Mouse (Mus musculus): ENCODE results near the gene Ptprd. TPM values are rescaled to one million over a fixed set of nuclear protein-coding genes. Genes with fewer than 3 reads are reported as not detected.
"Not testable (repeated sequence)": the region's sequence is repeated elsewhere in the genome, so short reads cannot be mapped to it uniquely, and the experiment has no call there.

The Ptprd gene
- polyA plus RNA-seq, 1 experiment, result not detected

DNA sequence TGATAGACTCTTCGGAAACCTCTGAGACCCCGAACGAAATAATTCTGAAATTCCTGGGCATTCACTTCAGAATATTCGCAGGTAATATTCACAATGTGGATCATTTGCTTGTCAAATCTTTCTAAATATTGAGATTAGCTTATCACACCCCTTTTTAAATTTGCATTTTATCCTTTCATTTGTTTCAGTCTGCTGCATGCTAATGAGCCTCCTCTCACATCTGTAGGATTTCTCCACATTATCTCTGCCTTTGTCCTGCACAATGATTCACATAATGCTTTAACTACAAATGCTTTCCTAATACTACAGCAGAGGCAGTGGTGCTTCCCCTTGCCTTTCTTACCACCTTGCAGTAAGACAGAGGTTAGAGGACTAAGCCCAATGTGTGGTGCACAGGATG, 229.7 kb downstream of the Ptprd start:
- Histone ChIP-seq H3K4me1 (no peaks in the 10 kb centered on the region), H3K4me3 (replicated peaks) (no peak overlapping the region), H3K36me3 (replicated peaks; ENCODE audit: low read length) (no peaks in the 10 kb centered on the region), H3K27me3 (replicated peaks) (no peaks in the 10 kb centered on the region), H3K9me3 (no peaks in the 10 kb centered on the region)
- TF ChIP-seq GATA1 (IDR thresholded peaks at IDR 0.05; ENCODE audit: borderline replicate concordance, low read length) (no peak), FLI1 (IDR thresholded peaks at IDR 0.05; ENCODE audit: low read length) (no peak)

DNA sequence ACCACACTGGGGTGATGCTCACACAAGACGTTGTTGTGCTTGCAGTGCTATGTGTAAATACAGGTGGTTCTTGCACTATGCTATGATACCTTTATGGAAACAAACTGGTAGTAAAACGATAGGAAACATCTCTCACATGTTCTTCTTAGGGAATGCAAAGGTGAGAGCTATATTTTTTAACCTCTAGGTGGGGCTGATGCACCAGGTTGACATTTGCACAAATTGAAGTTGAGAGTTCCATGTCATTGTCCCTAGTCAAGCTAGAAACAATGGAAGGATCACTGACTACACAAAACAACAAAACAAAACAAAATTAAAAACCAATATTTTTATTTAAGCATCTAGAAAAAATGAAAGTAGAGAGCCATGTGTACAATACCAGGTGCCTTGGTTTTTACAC, 250.1 kb downstream of the Ptprd start:
- Histone ChIP-seq H3K4me3 (replicated peaks) (no peak overlapping the region), H3K36me3 (replicated peaks; ENCODE audit: low read length) (no peaks in the 10 kb centered on the region), H3K27me3 (replicated peaks) (no peaks in the 10 kb centered on the region), H3K9me3 (no peaks in the 10 kb centered on the region), H3K4me1 (no peaks in the 10 kb centered on the region)
- no peak for TF ChIP-seq FLI1 (IDR thresholded peaks at IDR 0.05; ENCODE audit: low read length)
- TF ChIP-seq GATA1 (IDR thresholded peaks at IDR 0.05; ENCODE audit: borderline replicate concordance, low read length), result no peak

DNA sequence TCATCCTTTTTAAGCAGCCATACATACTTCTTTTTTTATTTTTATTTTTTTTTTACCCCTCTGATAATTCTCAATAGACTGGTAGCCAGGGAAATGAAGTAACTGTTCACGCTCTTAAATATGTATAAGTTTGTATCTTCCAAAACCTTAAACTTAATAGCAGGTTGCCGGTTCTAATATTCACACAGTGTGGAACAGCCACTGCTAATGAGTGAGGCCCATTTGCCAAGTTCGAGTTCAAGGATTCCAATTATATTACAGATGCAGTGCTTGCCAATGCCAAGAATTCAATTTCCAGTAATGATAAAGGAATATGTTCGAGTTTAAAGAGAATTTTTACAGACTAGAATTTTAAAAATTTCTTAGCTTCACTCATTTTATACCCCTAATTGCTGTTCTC, 322.3 kb downstream of the Ptprd start:
- no peaks in the 10 kb centered on the region for H3K9me3 ChIP-seq

DNA sequence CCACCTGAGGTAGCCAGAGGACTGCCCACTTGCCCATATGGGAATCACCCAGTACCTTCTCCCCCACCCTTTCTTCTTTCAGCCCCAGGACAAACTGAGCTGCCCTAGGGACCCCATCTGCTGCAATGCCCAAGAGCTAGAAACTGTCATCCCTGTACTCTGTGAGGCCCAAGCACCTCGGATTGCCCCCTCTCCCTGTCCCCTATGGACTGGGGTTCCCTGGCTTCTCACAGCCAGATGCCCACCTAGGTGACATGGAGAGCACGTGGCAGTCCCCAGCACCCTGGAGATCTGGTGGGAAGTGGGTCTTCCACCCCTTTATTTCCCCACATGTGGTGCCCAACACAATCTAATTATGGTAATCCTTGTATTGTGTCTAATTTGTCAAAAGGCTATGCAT, 331.5 kb downstream of the Ptprd start:
- Histone ChIP-seq H3K4me1 (no peaks in the 10 kb centered on the region), H3K27me3 (replicated peaks) (no peaks in the 10 kb centered on the region)
- TF ChIP-seq FLI1 (IDR thresholded peaks at IDR 0.05; ENCODE audit: low read length) (no peak), GATA1 (IDR thresholded peaks at IDR 0.05; ENCODE audit: borderline replicate concordance, low read length) (no peak)

More for the DNA sequence above, 322.3 kb downstream of the Ptprd start:
- H3K36me3 ChIP-seq (replicated peaks; ENCODE audit: low read length), result no peaks in the 10 kb centered on the region
- no peak for TF ChIP-seq FLI1 (IDR thresholded peaks at IDR 0.05; ENCODE audit: low read length)
- no peak for TF ChIP-seq GATA1 (IDR thresholded peaks at IDR 0.05; ENCODE audit: borderline replicate concordance, low read length)
- no peaks in the 10 kb centered on the region for H3K4me1 ChIP-seq
- H3K4me3 ChIP-seq (replicated peaks), result no peak overlapping the region
- no peaks in the 10 kb centered on the region for H3K27me3 ChIP-seq (replicated peaks)

DNA sequence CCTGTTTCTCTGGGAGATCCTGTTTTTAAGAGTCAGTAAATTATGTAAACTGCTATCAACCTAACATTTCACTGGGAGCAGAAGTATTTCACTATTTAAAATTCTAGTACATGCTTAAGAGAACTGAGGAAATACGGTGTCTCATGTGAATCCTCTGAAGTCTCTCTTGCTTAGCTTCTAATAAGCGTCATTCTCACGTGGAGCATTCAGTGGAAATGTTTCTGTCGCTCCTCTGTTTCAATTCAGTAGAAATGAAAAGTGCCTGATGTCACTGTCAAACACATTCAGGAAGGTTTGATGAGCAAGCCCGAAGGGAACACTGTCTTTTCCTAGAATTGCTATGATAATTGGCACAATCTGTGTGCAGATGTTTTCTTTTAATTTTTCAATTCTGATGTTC, 350.5 kb downstream of the Ptprd start:
- Histone ChIP-seq H3K4me3 (replicated peaks) (no peak overlapping the region), H3K4me1 (no peaks in the 10 kb centered on the region), H3K9me3 (no peaks in the 10 kb centered on the region), H3K27me3 (replicated peaks) (no peaks in the 10 kb centered on the region), H3K36me3 (replicated peaks; ENCODE audit: low read length) (no peaks in the 10 kb centered on the region)
- no peak for TF ChIP-seq FLI1 (IDR thresholded peaks at IDR 0.05; ENCODE audit: low read length)
- no peak for TF ChIP-seq GATA1 (IDR thresholded peaks at IDR 0.05; ENCODE audit: borderline replicate concordance, low read length)

More for the DNA sequence above, 331.5 kb downstream of the Ptprd start:
- Histone ChIP-seq H3K4me3 (replicated peaks) (no peak overlapping the region), H3K9me3 (no peaks in the 10 kb centered on the region), H3K36me3 (replicated peaks; ENCODE audit: low read length) (no peaks in the 10 kb centered on the region)

DNA sequence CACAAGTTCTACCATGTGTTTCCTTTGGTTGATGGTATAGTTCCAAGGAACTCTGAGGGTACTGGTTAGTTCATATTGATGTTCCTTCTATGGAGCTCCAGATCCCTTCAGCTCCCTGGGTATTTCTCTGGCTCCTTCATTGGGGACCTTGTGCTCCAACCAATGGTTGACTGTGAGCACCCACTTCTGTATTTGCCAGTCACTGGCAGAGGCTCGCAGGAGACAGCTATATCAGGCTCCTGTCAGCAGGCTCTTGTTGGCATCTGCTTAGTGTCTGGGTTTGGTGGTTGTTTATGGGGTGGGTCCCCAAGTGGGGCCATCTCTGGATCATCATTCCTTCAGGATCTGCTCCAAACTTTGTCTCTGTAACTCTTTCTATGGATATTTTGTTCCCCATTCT, 414.4 kb downstream of the Ptprd start:
- H3K36me3 ChIP-seq (replicated peaks; ENCODE audit: low read length); H3K27me3 ChIP-seq (replicated peaks); H3K4me3 ChIP-seq (replicated peaks); H3K9me3 ChIP-seq; H3K4me1 ChIP-seq: not testable (repeated sequence)

DNA sequence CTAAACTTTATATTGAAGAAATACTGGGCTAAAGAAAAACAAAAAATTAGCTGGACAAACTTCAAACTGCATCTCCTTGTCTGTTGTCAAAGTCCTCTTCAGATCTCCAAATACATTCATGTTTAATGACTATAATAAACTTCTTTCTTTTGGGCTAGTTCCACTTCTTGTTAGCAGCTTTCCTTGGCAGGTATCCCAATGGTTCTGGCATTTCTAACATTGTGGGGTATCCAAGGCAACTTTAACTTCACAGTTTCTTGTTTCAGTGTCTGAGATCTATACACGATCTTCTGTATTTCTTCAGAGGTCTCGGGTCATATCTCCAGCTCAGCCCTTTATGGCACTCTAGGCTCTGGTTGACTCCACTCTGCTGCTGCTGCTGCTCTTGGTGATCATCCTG, 434.5 kb downstream of the Ptprd start:
- no peak for TF ChIP-seq FLI1 (IDR thresholded peaks at IDR 0.05; ENCODE audit: low read length)
- no peak for TF ChIP-seq GATA1 (IDR thresholded peaks at IDR 0.05; ENCODE audit: borderline replicate concordance, low read length)
- Histone ChIP-seq H3K4me3 (replicated peaks) (no peak overlapping the region), H3K36me3 (replicated peaks; ENCODE audit: low read length) (no peaks in the 10 kb centered on the region), H3K9me3 (no peaks in the 10 kb centered on the region), H3K4me1 (no peaks in the 10 kb centered on the region), H3K27me3 (replicated peaks) (no peaks in the 10 kb centered on the region)

DNA sequence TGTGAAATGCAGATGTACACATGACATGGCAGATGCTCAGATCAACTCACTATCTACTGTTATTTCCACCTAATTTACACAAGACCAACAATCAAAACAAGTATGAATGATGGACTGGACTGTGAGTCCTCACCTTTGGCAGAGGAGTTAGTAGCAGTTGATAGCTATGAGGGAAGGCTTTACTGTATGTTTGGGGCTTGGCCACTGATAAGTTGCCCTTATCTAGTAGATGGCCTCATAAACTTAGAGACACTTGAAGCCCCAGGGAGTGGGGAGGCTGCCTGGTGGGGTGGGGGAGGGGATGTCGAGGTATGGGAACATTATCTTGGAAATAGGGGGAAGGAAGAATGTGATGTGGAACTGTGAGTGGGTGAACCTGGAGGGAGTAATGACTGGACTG, 448.0 kb downstream of the Ptprd start:
- Histone ChIP-seq H3K4me3 (replicated peaks) (no peak overlapping the region), H3K9me3 (no peaks in the 10 kb centered on the region), H3K4me1 (no peaks in the 10 kb centered on the region), H3K27me3 (replicated peaks) (no peaks in the 10 kb centered on the region), H3K36me3 (replicated peaks; ENCODE audit: low read length) (no peaks in the 10 kb centered on the region)
- TF ChIP-seq FLI1 (IDR thresholded peaks at IDR 0.05; ENCODE audit: low read length), result no peak
- no peak for TF ChIP-seq GATA1 (IDR thresholded peaks at IDR 0.05; ENCODE audit: borderline replicate concordance, low read length)

DNA sequence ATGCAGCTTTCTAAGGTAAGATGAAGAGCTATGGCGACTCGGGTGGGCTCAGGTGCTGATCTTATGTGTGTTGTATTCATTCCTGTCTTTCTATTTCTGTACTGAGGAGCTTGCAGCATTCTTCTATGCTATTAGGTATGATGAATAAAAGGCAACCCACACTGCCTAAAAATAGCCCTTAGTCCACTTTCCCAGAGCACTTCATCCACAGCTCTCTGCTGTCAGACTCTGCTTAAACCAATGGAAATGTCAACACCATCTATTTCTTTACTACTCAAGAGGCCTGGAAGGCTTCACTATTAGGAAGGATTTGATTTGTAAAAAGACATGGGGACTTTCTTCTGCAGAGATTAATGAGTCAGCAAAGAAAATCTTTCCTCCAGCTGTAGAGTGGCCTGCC, 468.4 kb downstream of the Ptprd start:
- H3K4me3 ChIP-seq (replicated peaks), result no peak overlapping the region
- H3K27me3 ChIP-seq (replicated peaks), result no peaks in the 10 kb centered on the region
- no peaks in the 10 kb centered on the region for H3K36me3 ChIP-seq (replicated peaks; ENCODE audit: low read length)
- H3K4me1 ChIP-seq, result no peaks in the 10 kb centered on the region
- no peaks in the 10 kb centered on the region for H3K9me3 ChIP-seq
- TF ChIP-seq FLI1 (IDR thresholded peaks at IDR 0.05; ENCODE audit: low read length) (no peak), GATA1 (IDR thresholded peaks at IDR 0.05; ENCODE audit: borderline replicate concordance, low read length) (no peak)

DNA sequence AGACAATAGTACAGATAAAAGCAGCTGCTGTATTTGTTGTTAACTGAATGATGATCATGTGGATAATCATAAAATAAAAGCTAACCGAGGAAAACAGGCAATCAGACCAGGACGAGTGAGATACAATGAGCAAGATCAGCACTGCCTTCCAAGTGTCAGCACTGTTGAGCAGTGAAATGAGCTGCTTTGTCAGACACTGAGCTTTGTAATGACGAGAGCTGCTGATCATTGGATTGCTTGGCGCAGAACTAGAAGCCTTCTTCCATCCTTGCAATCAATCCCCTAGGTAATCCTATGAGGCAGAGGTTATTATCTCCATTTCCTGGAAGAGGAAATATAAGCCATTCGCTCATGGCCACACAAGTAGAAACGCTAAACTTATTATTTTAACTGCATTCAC, 489.9 kb downstream of the Ptprd start:
- no peak for TF ChIP-seq FLI1 (IDR thresholded peaks at IDR 0.05; ENCODE audit: low read length)

DNA sequence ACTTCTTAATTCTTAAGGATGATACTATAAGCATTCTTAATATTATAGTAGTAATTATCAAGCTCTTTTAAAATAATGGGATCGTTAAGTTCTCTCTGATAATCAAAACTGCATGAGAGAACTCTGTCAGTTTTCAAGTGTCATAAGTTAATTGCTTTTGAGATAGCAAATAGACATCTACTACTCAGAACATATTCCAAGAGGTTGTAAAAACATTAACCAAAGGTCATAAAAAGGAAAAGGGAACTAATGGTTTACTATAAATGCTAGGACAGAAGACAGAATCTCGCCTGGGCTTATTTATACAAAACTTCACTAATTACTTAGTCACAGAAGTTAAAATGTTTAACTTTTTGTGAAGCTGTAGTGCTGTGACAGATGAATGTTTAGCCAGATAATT, 494.0 kb downstream of the Ptprd start:
- Histone ChIP-seq H3K9me3 (no peaks in the 10 kb centered on the region), H3K36me3 (replicated peaks; ENCODE audit: low read length) (no peaks in the 10 kb centered on the region), H3K4me1 (no peaks in the 10 kb centered on the region), H3K4me3 (replicated peaks) (no peak overlapping the region), H3K27me3 (replicated peaks) (no peaks in the 10 kb centered on the region)
- TF ChIP-seq FLI1 (IDR thresholded peaks at IDR 0.05; ENCODE audit: low read length) (no peak), GATA1 (IDR thresholded peaks at IDR 0.05; ENCODE audit: borderline replicate concordance, low read length) (no peak)

More for the DNA sequence above, 489.9 kb downstream of the Ptprd start:
- H3K9me3 ChIP-seq, result no peaks in the 10 kb centered on the region
- no peaks in the 10 kb centered on the region for H3K27me3 ChIP-seq (replicated peaks)
- no peak overlapping the region for H3K4me3 ChIP-seq (replicated peaks)
- no peaks in the 10 kb centered on the region for H3K36me3 ChIP-seq (replicated peaks; ENCODE audit: low read length)
- H3K4me1 ChIP-seq, result no peaks in the 10 kb centered on the region
